Mouse (Mus musculus) liver, adult 2 months (tissue): ENCODE data around the gene Elmod3.

Experiments
- CTCF ChIP-seq: fragments of 200-500 bp; IDR thresholded peaks from 2 replicates; pipeline ENCODE4 v1.5.1; 2011; ENCODE audit warnings: low read depth, low read length, control low read depth
- POLR2A ChIP-seq: fragments of 200-500 bp; IDR thresholded peaks from 2 replicates; pipeline ENCODE4 v1.6.1; 2011; ENCODE audit warnings: low read length, control low read depth; ENCODE audit not compliant: insufficient read depth; ENCODE audit errors: extremely low read depth

DNA sequence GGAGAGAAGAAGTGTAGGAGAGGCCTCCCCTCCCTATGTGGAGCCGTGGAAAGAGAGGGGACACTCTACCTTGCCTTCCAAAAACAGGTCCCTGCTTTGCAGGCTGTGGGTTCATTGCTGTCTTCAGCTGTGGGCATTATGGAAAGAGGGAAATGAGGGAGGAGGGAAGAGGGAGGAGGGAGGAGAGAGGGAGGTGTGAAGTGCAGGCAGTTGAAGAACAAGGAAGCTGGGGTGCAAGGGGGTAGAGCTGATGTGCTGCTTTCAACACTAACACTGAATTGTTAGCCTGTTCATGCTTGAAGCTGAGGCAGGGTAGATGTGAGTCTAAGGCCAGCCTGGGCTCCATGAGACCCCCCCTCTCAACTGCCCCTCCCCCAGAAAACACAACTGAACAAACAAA lies 79.4 kb downstream of the Elmod3 start:
- TF ChIP-seq CTCF (no peak), POLR2A (no peak)
